Mouse (Mus musculus): ENCODE results near the gene Maea.

DNA sequence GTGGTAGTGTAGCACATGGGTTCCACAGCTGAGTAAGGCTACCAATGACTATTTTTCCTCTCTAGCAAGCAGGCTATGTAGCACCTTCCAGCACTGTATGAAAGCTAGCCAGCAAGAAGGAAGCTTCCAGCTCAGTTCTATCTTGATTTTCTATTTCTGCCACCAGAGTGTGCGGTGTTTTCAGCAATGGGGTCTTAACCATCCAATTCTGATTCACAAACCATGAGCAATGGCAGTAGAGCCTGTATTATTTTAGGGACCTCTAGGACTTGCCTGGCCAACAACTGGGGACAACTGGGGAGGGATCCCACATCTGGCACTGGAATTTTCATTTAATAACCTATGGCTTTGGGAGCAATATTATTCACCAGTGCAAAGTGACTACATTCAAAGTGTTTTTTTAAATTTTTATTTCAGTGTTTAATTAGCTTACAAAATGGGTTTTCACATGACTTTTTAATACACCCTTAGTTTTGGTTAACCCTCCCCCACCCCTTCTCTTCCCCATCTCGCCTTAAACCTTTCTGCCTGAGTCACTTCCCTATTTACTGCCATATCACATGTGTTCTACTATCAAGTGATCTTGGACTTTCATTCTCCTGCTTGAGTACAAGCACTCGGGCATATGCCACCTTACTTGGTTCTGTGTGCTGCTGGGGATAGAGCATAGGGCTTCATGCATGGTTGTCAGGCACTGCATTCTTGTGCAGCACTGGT lies 16.4 kb downstream of the Maea start:
- TF ChIP-seq POLR2A (IDR thresholded peaks at IDR 0.05; ENCODE audit: insufficient read depth, low read depth, low read length) (no peak), CTCF (IDR thresholded peaks at IDR 0.05; ENCODE audit: insufficient read depth, low read depth, low read length) (no peak)
